In the genomic region with DNA sequence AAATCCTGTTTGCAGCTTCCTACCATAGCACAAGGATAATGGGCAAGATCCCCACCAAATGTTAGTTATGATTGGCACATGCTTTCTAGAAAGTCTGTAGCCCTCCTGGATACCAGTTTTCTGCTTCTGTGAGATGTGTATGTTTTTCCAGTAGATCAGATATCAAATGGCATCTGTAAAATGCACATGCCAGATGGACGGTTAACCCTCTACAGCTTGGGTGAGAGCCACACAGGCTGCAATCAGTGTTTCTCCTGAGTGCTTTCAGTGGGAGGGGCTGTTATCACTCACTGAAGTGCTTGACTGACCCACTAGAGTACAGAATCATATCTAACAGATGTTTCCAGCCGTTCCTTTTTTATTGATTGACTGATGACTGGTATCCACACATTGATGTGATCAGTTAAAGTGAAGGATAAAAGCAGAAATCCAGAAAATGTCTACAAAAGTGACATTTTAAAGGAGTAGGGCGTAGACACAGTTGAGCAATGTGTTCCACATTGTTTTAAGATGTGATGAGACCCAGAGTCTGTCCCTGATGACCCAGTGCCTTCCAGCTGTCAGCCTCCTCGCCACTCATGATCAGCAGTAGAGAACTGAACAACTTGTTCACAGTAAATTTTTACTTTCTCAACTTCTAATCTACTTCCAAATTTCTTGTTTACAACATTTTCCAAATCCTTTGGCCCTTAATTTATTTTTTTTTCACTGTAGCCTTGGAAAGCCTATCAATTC, we compare ENCODE assay signal across 18 mouse cellular contexts. TPM values are rescaled to one million over a fixed set of nuclear protein-coding genes. Genes with fewer than 3 reads are reported as not detected.
DNase-seq lines count a peak whose midpoint lies in the region; ATAC-seq and TF ChIP-seq lines count a peak whose summit lies in the region.
"Had no signal": no experiment of that assay in that cellular context is flagged by ENCODE, and none has a peak within 500 bp of the region (broad histone marks: within the 10 kb centered on the region; RNA-seq: fewer than 3 reads in every experiment).

No protein-coding gene starts in this region.

- no peak overlapping the region for H3K4me2 ChIP-seq in embryonic facial prominence, embryonic 11.5 days (ENCODE audit: low read depth, low read length)
- no peak overlapping the region for H3K4me2 ChIP-seq in lung, postnatal 0 days (replicated peaks; ENCODE audit: low read depth, low read length)
- H3K4me2 ChIP-seq: hindbrain, embryonic 14.5 days; intestine, embryonic 15.5 days; kidney, embryonic 15.5 days; limb, embryonic 15.5 days; liver, embryonic 15.5 days had no signal

- peak; percentile 49 for DNase-seq in embryonic facial prominence, embryonic 11.5 days (ENCODE audit: low spot score)
- DNase-seq in embryonic facial prominence, embryonic 10.5 days (ENCODE audit: low spot score): no peak
- DNase-seq in heart, adult 11 months: peak; percentile 84
- no peak for DNase-seq in heart, embryonic 10.5 days (ENCODE audit: low spot score)
- peak; percentile 39 for DNase-seq in lung, postnatal 0 days (ENCODE audit: low spot score)
- no peak for DNase-seq in lung, adult 2 months
- peak; percentile 27 for DNase-seq in skeletal muscle tissue, adult 2 months (ENCODE audit: low read depth, low spot score)
- DNase-seq in thymus, postnatal 25 days: no peak
- DNase-seq: adrenal gland, adult 2 months; cerebellum, adult 9-11 months; thymus, adult 2 months had no signal

- TF ChIP-seq POLR2A in lung, adult 2 months (IDR thresholded peaks at IDR 0.05; ENCODE audit: borderline replicate concordance, extremely low read depth, low read depth, low read length): no peak

- no peak for TF ChIP-seq EP300 in lung, postnatal 0 days (IDR thresholded peaks at IDR 0.05)

- WGBS in embryonic facial prominence, embryonic 11.5 days: 63% methylated on average over 4 of the region's 4 CpGs
- 74% methylated on average over 4 of the region's 4 CpGs for WGBS in embryonic facial prominence, embryonic 10.5 days
- 34% methylated on average over 4 of the region's 4 CpGs for WGBS in heart, embryonic 10.5 days
- 24% methylated on average over 4 of the region's 4 CpGs for WGBS in lung, postnatal 0 days
- WGBS in lung, adult 2 months: 38% methylated on average over 4 of the region's 4 CpGs

- no peaks in the 10 kb centered on the region for H3K9me3 ChIP-seq in embryonic facial prominence, embryonic 11.5 days (replicated peaks; ENCODE audit: control insufficient read depth, low read length)
- no peaks in the 10 kb centered on the region for H3K9me3 ChIP-seq in embryonic facial prominence, embryonic 10.5 days
- H3K9me3 ChIP-seq in heart, embryonic 10.5 days: no peaks in the 10 kb centered on the region
- no peaks in the 10 kb centered on the region for H3K9me3 ChIP-seq in lung, postnatal 0 days (ENCODE audit: low read length)
- H3K9me3 ChIP-seq: intestine, embryonic 15.5 days; kidney, embryonic 15.5 days; limb, embryonic 15.5 days; liver, embryonic 15.5 days; midbrain, embryonic 10.5 days had no signal

- H3K36me3 ChIP-seq in embryonic facial prominence, embryonic 11.5 days (replicated peaks; ENCODE audit: control insufficient read depth, insufficient read depth, low read depth, low read length): no peaks in the 10 kb centered on the region
- H3K36me3 ChIP-seq in embryonic facial prominence, embryonic 10.5 days (replicated peaks): no peaks in the 10 kb centered on the region
- no peaks in the 10 kb centered on the region for H3K36me3 ChIP-seq in heart, embryonic 10.5 days
- H3K36me3 ChIP-seq in lung, postnatal 0 days (ENCODE audit: insufficient read depth, low read length): no peaks in the 10 kb centered on the region
- H3K36me3 ChIP-seq: intestine, embryonic 15.5 days; kidney, embryonic 15.5 days; limb, embryonic 15.5 days; liver, embryonic 15.5 days; midbrain, embryonic 10.5 days had no signal

- no peak for ATAC-seq in embryonic facial prominence, embryonic 11.5 days (replicated peaks; ENCODE audit: insufficient number of reproducible peaks, low FRiP score, low TSS enrichment, low read depth)
- peak; percentile 71 for ATAC-seq in lung, postnatal 0 days
- ATAC-seq: intestine, embryonic 15.5 days had no signal

- H3K27ac ChIP-seq in embryonic facial prominence, embryonic 11.5 days (replicated peaks; ENCODE audit: low read depth, low read length): no peak overlapping the region
- H3K27ac ChIP-seq in embryonic facial prominence, embryonic 10.5 days (replicated peaks): no peak overlapping the region
- no peak overlapping the region for H3K27ac ChIP-seq in heart, embryonic 10.5 days
- no peak overlapping the region for H3K27ac ChIP-seq in lung, postnatal 0 days (ENCODE audit: low read length)
- H3K27ac ChIP-seq: hindbrain, embryonic 14.5 days; intestine, embryonic 15.5 days; kidney, embryonic 15.5 days; limb, embryonic 15.5 days; liver, embryonic 15.5 days; midbrain, embryonic 10.5 days had no signal

- H3K4me1 ChIP-seq in embryonic facial prominence, embryonic 11.5 days (ENCODE audit: control insufficient read depth, insufficient read depth, low read length): no peaks in the 10 kb centered on the region
- no peaks in the 10 kb centered on the region for H3K4me1 ChIP-seq in embryonic facial prominence, embryonic 10.5 days
- H3K4me1 ChIP-seq in heart, embryonic 10.5 days: no peaks in the 10 kb centered on the region
- H3K4me1 ChIP-seq in lung, postnatal 0 days (ENCODE audit: insufficient read depth, low read depth, low read length): no peaks in the 10 kb centered on the region
- H3K4me1 ChIP-seq in lung, adult 2 months (ENCODE audit: control insufficient read depth, insufficient read depth, low read length): no peaks in the 10 kb centered on the region
- H3K4me1 ChIP-seq: intestine, embryonic 15.5 days; kidney, embryonic 15.5 days; limb, embryonic 15.5 days; liver, embryonic 15.5 days; midbrain, embryonic 10.5 days had no signal

- no peak overlapping the region for H3K9ac ChIP-seq in embryonic facial prominence, embryonic 11.5 days (replicated peaks; ENCODE audit: low read length)
- H3K9ac ChIP-seq in lung, postnatal 0 days (replicated peaks; ENCODE audit: low read depth): no peak overlapping the region
- H3K9ac ChIP-seq: hindbrain, embryonic 14.5 days; intestine, embryonic 15.5 days; kidney, embryonic 15.5 days; limb, embryonic 15.5 days; liver, embryonic 15.5 days had no signal

- no peak for TF ChIP-seq CTCF in lung, postnatal 0 days (IDR thresholded peaks at IDR 0.05)
- no peak for TF ChIP-seq CTCF in lung, adult 2 months (IDR thresholded peaks at IDR 0.05; ENCODE audit: insufficient read depth, low read length)

- no peak overlapping the region for H3K4me3 ChIP-seq in embryonic facial prominence, embryonic 11.5 days (ENCODE audit: low read depth, low read length)
- H3K4me3 ChIP-seq in embryonic facial prominence, embryonic 10.5 days: no peak overlapping the region
- no peak overlapping the region for H3K4me3 ChIP-seq in heart, embryonic 10.5 days
- H3K4me3 ChIP-seq in lung, postnatal 0 days (ENCODE audit: low read depth, low read length): no peak overlapping the region
- no peak overlapping the region for H3K4me3 ChIP-seq in lung, adult 2 months (replicated peaks; ENCODE audit: extremely low read depth, low read depth, low read length)
- H3K4me3 ChIP-seq: intestine, embryonic 15.5 days; kidney, embryonic 15.5 days; limb, embryonic 15.5 days; liver, embryonic 15.5 days; midbrain, embryonic 10.5 days had no signal

- no peaks in the 10 kb centered on the region for H3K27me3 ChIP-seq in embryonic facial prominence, embryonic 11.5 days (ENCODE audit: control insufficient read depth, insufficient read depth, low read length)
- no peaks in the 10 kb centered on the region for H3K27me3 ChIP-seq in embryonic facial prominence, embryonic 10.5 days (replicated peaks; ENCODE audit: low read depth, poor library complexity, severe bottlenecking)
- no peaks in the 10 kb centered on the region for H3K27me3 ChIP-seq in heart, embryonic 10.5 days (ENCODE audit: insufficient read depth, poor library complexity, severe bottlenecking)
- H3K27me3 ChIP-seq in lung, postnatal 0 days (replicated peaks; ENCODE audit: insufficient read depth, low read length): no peaks in the 10 kb centered on the region
- H3K27me3 ChIP-seq: intestine, embryonic 15.5 days; kidney, embryonic 15.5 days; limb, embryonic 15.5 days; liver, embryonic 15.5 days had no signal

RNA-seq across cellular contexts. Expression of gene Spef2, which starts 19.7 kb away (rescaled TPM):
- 0.42 and 0.79 TPM in 2 replicates for polyA plus RNA-seq in embryonic facial prominence, embryonic 11.5 days (2014; fragmentation: Nextera tagmentation; extraction: Ambion mirVana)
- 0.27 and 0.41 TPM in 2 replicates for polyA plus RNA-seq in embryonic facial prominence, embryonic 10.5 days (2016; fragmentation: Nextera tagmentation; extraction: Ambion mirVana)
- 0.25 and 0.33 TPM in 2 replicates for polyA plus RNA-seq in heart, embryonic 10.5 days (2016; fragmentation: Nextera tagmentation; extraction: Ambion mirVana)
- polyA plus RNA-seq in lung, postnatal 0 days (2015; fragmentation: Nextera tagmentation; extraction: Ambion mirVana): 2.4 and 4.8 TPM in 2 replicates
- 0.57 and 0.83 TPM in 2 replicates for polyA plus RNA-seq in lung, adult 2 months (2012; rRNA removed)
- polyA plus RNA-seq: large intestine, adult 2 months had no signal

Comparison
In these comparisons a context has a peak if more than half of its experiments do, and no peak if none do; other contexts are left out.
1. DNase-seq: peak in embryonic facial prominence, embryonic 11.5 days (single experiment), heart, adult 11 months (single experiment), lung, postnatal 0 days (single experiment) and skeletal muscle tissue, adult 2 months (single experiment); none in embryonic facial prominence, embryonic 10.5 days (single experiment), heart, embryonic 10.5 days (single experiment), lung, adult 2 months (single experiment) and thymus, postnatal 25 days (single experiment).